Mouse (Mus musculus) heart, embryonic 15.5 days (tissue): ENCODE measurements at regions not wholly inside any gene's neighbourhood (a gene's known extent, or its start where the extent isn't known, plus 50 kb on each side); places are given as distances from the start of the nearest gene placed in this dataset.

Source experiments
- ATAC-seq: fragments of 200-750 bp; cut with Nextera tagmentation; replicated peaks from 2 replicates; pipeline ENCODE4 v1.8.0; 2017; ENCODE audit warnings: low read depth, moderate TSS enrichment; ENCODE audit not compliant: insufficient number of reproducible peaks, insufficient read depth, low FRiP score
- H3K27ac ChIP-seq: fragments of 300-500 bp; sonication (generic); 2 replicates; pipeline ENCODE4 v1.5.1; 2015; ENCODE audit warnings: mild to moderate bottlenecking, inconsistent platforms
- H3K27me3 ChIP-seq: fragments of 300-500 bp; sonication (generic); 2 replicates; pipeline ENCODE4 v1.6.1; 2015; ENCODE audit warnings: inconsistent platforms
- H3K36me3 ChIP-seq: fragments of 300-500 bp; sonication (generic); 2 replicates; pipeline ENCODE4 v1.6.1; 2015; ENCODE audit warnings: mild to moderate bottlenecking, inconsistent platforms
- H3K4me1 ChIP-seq: fragments of 300-500 bp; sonication (generic); replicated peaks from 2 replicates; pipeline ENCODE4 v1.6.1; 2015; ENCODE audit warnings: inconsistent platforms
- H3K4me2 ChIP-seq: fragments of 300-500 bp; sonication (generic); 2 replicates; pipeline ENCODE4 v1.6.1; 2015; ENCODE audit warnings: inconsistent platforms, mild to moderate bottlenecking, moderate library complexity
- H3K4me3 ChIP-seq: fragments of 300-500 bp; sonication (generic); 2 replicates; pipeline ENCODE4 v1.5.1; 2015; ENCODE audit warnings: mild to moderate bottlenecking, inconsistent platforms
- H3K9ac ChIP-seq: fragments of 300-500 bp; sonication (generic); 2 replicates; pipeline ENCODE4 v1.6.1; 2015; ENCODE audit warnings: mild to moderate bottlenecking, inconsistent platforms
- H3K9me3 ChIP-seq: fragments of 300-500 bp; sonication (generic); replicated peaks from 2 replicates; pipeline ENCODE4 v1.6.1; 2016; ENCODE audit warnings: inconsistent platforms
- WGBS: fragments of 180-500 bp; shearing (Covaris S2); methylation state at CpG from one replicate; pipeline ENCODE4 v1.1.7; 2015; ENCODE audit warnings: mixed read lengths; 5-methylcytosine and 5-hydroxymethylcytosine counted together

DNA sequence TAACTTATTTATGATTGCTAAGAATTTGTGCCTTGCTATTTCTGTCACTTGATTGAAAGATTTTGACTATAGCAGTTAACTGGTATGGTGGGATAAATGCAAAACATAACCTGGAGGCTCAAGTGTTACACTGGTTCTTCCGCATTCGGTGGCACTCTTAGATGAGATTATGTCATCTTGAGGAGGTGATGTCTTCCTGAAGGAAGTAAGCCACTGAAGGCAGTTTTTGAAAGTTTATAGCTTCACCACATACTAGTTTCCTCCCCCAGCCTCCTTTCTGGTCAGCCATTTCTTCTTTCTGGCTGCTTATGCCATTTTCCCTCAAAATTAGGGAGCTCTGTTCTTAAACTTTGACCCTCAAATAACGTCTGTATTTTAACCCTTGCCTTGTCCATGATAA, 710.3 kb upstream of the Slit2 start:
- H3K9ac ChIP-seq: no peak overlapping the region
- H3K27me3 ChIP-seq: no peaks in the 10 kb centered on the region
- H3K4me3 ChIP-seq: no peak overlapping the region
- 74% methylated on average over 3 of the region's 3 CpGs for WGBS
- H3K36me3 ChIP-seq: no peaks in the 10 kb centered on the region
- peaks cover 20% of the 10 kb centered on the region for H3K4me1 ChIP-seq
- ATAC-seq: no peak
- no peak overlapping the region for H3K27ac ChIP-seq
- no peak overlapping the region for H3K4me2 ChIP-seq
- no peaks in the 10 kb centered on the region for H3K9me3 ChIP-seq

- H3K9ac ChIP-seq: no peak overlapping the region
- peak; percentile 78 for ATAC-seq
- no peaks in the 10 kb centered on the region for H3K9me3 ChIP-seq
- no peaks in the 10 kb centered on the region for H3K36me3 ChIP-seq
- H3K4me2 ChIP-seq: no peak overlapping the region
- H3K4me1 ChIP-seq: peaks cover 20% of the 10 kb centered on the region
- H3K27me3 ChIP-seq: no peaks in the 10 kb centered on the region
- H3K4me3 ChIP-seq: no peak overlapping the region
- peak overlapping the region; percentile 69 for H3K27ac ChIP-seq
- WGBS: 38% methylated on average over 9 of the region's 9 CpGs
Measured at GRCm38 (mm10) chr5:47273389-47274255, 709.3 kb upstream of the Slit2 start.

GRCm38 (mm10) chr5:47274256-47274638, 708.7 kb upstream of the Slit2 start:
- no peaks in the 10 kb centered on the region for H3K36me3 ChIP-seq
- H3K27me3 ChIP-seq: no peaks in the 10 kb centered on the region
- ATAC-seq: no peak
- H3K27ac ChIP-seq: peak overlapping the region; percentile 69
- peaks cover 20% of the 10 kb centered on the region for H3K4me1 ChIP-seq
- H3K4me3 ChIP-seq: no peak overlapping the region
- H3K9ac ChIP-seq: no peak overlapping the region
- 43% methylated on average over 1 of the region's 1 CpGs for WGBS
- H3K9me3 ChIP-seq: no peaks in the 10 kb centered on the region
- no peak overlapping the region for H3K4me2 ChIP-seq

DNA sequence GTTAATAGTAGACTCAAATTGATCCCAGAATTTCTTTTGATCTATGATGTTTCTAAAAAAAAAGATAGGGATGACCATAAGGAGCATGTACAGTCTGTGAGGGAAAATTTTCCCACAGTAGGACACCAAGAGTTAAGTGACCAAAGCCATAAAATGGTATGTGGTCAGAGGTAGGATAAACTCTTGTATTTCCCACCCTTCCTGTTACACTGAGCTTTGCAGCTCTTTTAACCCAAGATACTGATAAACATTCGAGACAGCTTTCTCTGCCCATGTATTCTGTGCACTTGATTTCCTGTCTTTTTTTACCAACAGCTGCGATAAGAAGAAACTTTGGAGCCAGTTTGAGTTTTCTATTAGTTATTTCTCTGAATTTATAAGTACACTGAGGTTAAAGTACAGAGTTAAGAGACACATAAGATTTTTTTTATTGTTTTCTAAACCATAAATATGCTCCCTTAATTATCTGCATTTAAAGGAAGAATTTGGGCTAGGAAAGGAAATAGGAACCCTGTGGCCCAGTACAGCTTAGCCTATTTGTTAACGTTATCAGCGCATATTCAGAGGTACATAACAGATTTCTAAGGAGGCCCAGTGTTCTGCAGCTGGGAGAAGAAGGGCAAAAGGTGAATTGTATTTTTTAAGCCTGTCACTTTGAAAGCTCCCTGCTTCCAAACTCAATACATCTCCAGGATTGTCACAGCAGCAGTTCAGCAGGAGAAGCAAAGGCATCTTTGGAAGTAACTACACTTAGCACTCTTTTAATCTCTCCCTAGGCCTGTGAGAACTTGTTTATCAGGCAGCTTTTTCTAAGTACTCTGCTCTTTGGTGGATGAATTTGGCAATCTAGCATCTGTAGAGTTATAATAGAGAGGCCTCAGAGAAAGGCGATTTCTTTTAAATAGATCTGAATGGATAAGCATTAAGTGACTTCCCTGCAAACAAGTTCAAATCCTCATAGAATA, 706.4 kb upstream of the Slit2 start:
- H3K9me3 ChIP-seq: no peaks in the 10 kb centered on the region
- 33% methylated on average over 5 of the region's 5 CpGs for WGBS
- H3K4me1 ChIP-seq: peaks cover 20% of the 10 kb centered on the region
- H3K36me3 ChIP-seq: no peaks in the 10 kb centered on the region
- H3K27me3 ChIP-seq: no peaks in the 10 kb centered on the region
- ATAC-seq: no peak; the same call in 1 of the 2 replicates
- 0 out of 2 replicates have a peak overlapping the region, but pooled peaks have one; percentile 10 for H3K27ac ChIP-seq
- H3K4me3 ChIP-seq: no peak overlapping the region
- H3K9ac ChIP-seq: no peak overlapping the region
- no peak overlapping the region for H3K4me2 ChIP-seq

DNA sequence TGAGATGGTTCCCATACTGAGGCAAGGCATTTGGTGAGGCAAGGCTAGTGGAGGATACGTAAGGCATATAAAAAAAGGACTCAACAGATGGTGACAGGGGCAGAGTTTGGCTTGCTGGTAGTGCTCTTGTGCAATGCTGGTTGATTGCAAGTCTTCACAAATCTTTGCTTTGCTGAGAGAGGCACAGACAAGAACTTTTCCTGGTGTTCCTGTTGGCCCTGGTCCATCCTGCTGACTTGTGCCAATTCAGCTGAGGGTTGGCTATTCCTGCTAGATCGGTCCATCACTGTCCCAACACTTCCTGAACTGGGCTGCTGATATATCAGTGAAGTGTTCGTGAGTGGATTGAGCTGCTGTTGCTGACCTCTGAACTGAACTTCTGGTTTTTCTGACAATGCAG, 703.3 kb upstream of the Slit2 start:
- H3K27ac ChIP-seq: no peak overlapping the region
- H3K9ac ChIP-seq: no peak overlapping the region
- H3K36me3 ChIP-seq: no peaks in the 10 kb centered on the region
- peaks cover 7% of the 10 kb centered on the region for H3K4me1 ChIP-seq
- no peak for ATAC-seq
- no peaks in the 10 kb centered on the region for H3K9me3 ChIP-seq
- H3K4me2 ChIP-seq: no peak overlapping the region
- WGBS: 60% methylated on average over 3 of the region's 3 CpGs
- H3K4me3 ChIP-seq: no peak overlapping the region
- no peaks in the 10 kb centered on the region for H3K27me3 ChIP-seq

- H3K27me3 ChIP-seq: no peaks in the 10 kb centered on the region
- H3K27ac ChIP-seq: no peak overlapping the region
- ATAC-seq: no peak
- H3K4me3 ChIP-seq: no peak overlapping the region
- no peak overlapping the region for H3K4me2 ChIP-seq
- H3K4me1 ChIP-seq: no peaks in the 10 kb centered on the region; the same call in 1 of the 2 replicates
- H3K36me3 ChIP-seq: no peaks in the 10 kb centered on the region
- H3K9ac ChIP-seq: no peak overlapping the region
- WGBS: 49% methylated on average over 4 of the region's 4 CpGs
- H3K9me3 ChIP-seq: no peaks in the 10 kb centered on the region
Measured at GRCm38 (mm10) chr5:47299602-47300001, 683.3 kb upstream of the Slit2 start.

DNA sequence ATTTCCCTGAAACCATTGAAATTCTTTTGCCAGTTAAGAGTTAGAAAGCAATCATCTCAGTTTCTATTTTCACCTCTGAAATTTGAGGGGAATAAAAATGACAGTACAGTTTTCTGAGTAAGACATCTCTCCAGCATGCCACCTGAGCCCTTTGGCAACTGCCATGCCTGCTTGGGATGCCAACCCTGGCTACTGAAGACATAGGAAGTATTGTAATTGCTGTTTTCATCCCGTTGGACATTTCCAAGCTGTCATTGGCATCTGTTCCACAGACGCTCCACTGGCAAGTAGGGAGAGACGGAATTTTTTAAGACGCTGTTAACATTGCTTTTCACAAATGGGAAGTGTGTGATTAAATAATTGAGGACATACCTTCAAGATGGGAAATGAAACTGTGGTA, 665.4 kb upstream of the Slit2 start:
- Histone ChIP-seq H3K4me1 (no peaks in the 10 kb centered on the region), H3K9ac (no peak overlapping the region), H3K4me3 (no peak overlapping the region), H3K4me2 (no peak overlapping the region), H3K27me3 (no peaks in the 10 kb centered on the region), H3K27ac (no peak overlapping the region), H3K36me3 (no peaks in the 10 kb centered on the region), H3K9me3 (no peaks in the 10 kb centered on the region)
- WGBS: 65% methylated on average over 4 of the region's 4 CpGs
- no peak for ATAC-seq

- no peak overlapping the region for H3K4me3 ChIP-seq
- H3K9me3 ChIP-seq: no peaks in the 10 kb centered on the region
- no peak overlapping the region for H3K27ac ChIP-seq
- no peaks in the 10 kb centered on the region for H3K27me3 ChIP-seq
- H3K9ac ChIP-seq: no peak overlapping the region
- H3K4me1 ChIP-seq: 0 out of 2 replicates have a peak, but pooled peaks cover 2% of the 10 kb centered on the region
- H3K4me2 ChIP-seq: no peak overlapping the region
- H3K36me3 ChIP-seq: no peaks in the 10 kb centered on the region
- WGBS: 42% methylated on average over 1 of the region's 1 CpGs
- no peak for ATAC-seq
Measured at GRCm38 (mm10) chr5:47318147-47318546, 664.8 kb upstream of the Slit2 start.

- H3K27ac ChIP-seq: no peak overlapping the region
- no peak overlapping the region for H3K4me2 ChIP-seq
- no peaks in the 10 kb centered on the region for H3K9me3 ChIP-seq
- H3K4me1 ChIP-seq: 0 out of 2 replicates have a peak, but pooled peaks cover 4% of the 10 kb centered on the region
- H3K4me3 ChIP-seq: no peak overlapping the region
- no peaks in the 10 kb centered on the region for H3K36me3 ChIP-seq
- no peaks in the 10 kb centered on the region for H3K27me3 ChIP-seq
- 40% methylated on average over 2 of the region's 2 CpGs for WGBS
- no peak overlapping the region for H3K9ac ChIP-seq
- no peak for ATAC-seq
Measured at GRCm38 (mm10) chr5:47322511-47323167, 660.3 kb upstream of the Slit2 start.

DNA sequence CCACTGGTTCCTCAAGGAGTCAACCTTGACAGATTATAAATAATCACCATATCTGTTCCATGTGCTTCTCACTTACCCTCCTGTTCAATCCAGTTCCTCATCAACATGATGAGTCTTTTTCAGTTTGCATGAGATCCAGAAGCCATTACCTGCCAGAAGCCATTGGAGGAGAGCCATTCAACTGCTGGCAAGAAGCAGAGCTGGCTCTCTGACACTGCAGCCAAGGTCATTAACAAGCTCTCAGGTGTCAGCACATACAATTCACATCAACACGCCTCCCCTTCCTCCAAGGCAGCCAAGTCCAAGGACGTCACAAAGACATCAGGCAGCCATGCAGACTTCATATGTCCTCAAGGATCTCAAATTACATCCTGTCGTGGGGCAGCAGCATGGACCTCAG, 648.6 kb upstream of the Slit2 start:
- no peak for ATAC-seq
- WGBS: 42% methylated on average over 3 of the region's 3 CpGs
- no peak overlapping the region for H3K27ac ChIP-seq

GRCm38 (mm10) chr5:47336511-47336910, 646.4 kb upstream of the Slit2 start:
- H3K4me3 ChIP-seq: no peak overlapping the region
- no peaks in the 10 kb centered on the region for H3K9me3 ChIP-seq
- 74% methylated on average over 1 of the region's 1 CpGs for WGBS
- H3K4me2 ChIP-seq: no peak overlapping the region
- no peaks in the 10 kb centered on the region for H3K36me3 ChIP-seq
- no peak overlapping the region for H3K9ac ChIP-seq
- H3K27ac ChIP-seq: no peak overlapping the region
- ATAC-seq: no peak
- H3K27me3 ChIP-seq: no peaks in the 10 kb centered on the region
- no peaks in the 10 kb centered on the region for H3K4me1 ChIP-seq

More for the DNA sequence above, 648.6 kb upstream of the Slit2 start:
- no peak overlapping the region for H3K4me2 ChIP-seq
- H3K4me1 ChIP-seq: no peaks in the 10 kb centered on the region
- no peak overlapping the region for H3K4me3 ChIP-seq
- no peaks in the 10 kb centered on the region for H3K27me3 ChIP-seq
- H3K36me3 ChIP-seq: no peaks in the 10 kb centered on the region
- no peaks in the 10 kb centered on the region for H3K9me3 ChIP-seq
- H3K9ac ChIP-seq: no peak overlapping the region
